Mouse (Mus musculus) kidney, adult 11 months (tissue): ENCODE measurements around the gene Sept11.

Experiments used
- DNase-seq: peaks from one replicate; pipeline ENCODE4 v3.0.0; 2022

Sept11 gene

DNA sequence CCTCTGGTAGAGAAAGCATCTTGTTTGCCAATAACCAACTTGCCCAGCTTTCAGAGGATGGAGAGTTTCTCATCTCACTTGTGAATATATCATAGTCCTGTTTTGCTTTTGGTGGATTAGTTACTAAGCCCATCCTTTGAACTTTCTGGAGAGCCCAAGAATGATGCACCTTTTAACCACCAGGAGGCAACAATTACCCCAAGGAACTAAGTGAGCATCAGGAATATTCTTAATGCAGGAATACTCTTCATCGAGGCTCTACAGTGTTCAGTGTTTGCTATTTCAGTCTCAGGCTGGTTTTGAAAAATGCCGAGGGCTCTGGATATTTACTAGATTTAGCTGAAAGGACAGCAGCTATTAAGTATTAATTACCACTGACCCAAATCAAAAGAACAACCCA is 87.0 kb downstream of the Sept11 start:
- no peak for DNase-seq

DNA sequence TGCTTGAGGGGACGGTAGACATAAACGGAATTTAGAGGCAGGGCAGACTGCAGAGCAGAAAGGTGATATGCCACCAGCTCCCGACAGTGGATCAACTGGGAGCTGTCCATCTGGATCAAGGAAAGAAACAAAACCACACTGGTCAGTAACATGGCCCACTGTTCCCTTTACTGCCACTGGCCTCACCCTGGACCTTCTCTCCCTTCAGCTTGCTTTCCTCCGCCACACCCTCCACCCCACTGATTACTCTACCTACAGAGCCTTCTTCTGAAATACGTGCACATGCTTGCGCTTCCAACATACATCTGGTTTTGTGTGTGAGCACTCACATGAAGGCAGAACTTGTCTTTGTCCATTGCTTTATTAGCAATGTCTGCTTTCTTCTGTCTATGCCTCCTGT is 90.1 kb downstream of the Sept11 start:
- no peak for DNase-seq

DNA sequence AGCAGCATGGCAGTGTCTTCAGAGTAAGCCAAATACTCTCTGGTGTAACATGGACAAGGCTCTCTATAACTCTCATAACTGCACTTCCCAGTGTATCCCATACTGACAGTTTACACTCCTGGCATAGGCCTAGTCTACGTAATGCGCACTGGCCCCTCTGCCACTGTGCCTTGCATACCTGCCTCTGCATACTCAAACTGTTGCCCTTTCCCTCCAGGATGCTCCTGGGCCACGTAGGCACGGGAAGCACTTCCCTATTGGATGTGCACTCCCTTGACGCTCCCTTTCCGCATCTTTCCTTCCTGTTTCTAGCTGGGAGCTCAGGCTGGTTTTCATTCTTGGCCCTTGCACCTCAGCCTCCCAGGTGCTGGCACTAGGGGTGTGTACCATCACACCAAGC is 91.3 kb downstream of the Sept11 start:
- DNase-seq, result no peak

DNA sequence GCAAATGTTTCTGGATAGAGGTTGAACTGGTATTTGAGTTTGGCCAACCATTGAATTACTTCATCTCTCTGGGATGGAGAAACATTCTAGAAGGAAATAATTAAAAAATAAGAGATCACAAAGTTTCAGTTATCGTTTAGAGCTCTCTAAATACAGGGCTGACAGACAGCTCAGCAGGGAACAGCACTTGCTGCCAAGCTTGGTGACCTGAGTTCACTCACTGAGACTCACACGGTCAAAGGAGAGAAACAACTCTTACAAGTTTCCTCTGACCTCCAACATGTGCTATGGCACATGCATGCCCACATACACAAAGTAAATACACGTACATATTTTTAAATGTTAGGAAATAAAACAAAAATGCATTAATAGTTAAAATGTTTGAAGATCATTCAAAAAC is 96.4 kb downstream of the Sept11 start:
- DNase-seq, result no peak

DNA sequence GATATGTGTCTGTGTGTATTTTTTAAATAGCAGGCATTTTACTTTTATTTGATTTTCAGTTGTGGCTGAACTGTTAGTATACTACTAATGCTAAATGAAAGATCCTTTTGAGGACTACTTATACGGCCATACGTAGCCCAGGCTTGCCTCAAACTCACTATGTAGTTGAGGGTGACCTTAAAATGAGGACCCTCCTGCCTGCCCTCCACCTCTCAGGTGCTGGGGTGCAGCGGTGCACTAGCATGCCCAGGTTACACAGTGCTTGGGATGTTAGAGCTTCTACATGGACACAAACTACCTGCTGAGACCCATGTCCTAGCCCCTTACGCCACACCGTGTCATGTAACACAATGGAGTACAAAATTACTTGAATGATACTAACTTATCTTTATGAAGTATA is 97.2 kb downstream of the Sept11 start:
- DNase-seq, result no peak

DNA sequence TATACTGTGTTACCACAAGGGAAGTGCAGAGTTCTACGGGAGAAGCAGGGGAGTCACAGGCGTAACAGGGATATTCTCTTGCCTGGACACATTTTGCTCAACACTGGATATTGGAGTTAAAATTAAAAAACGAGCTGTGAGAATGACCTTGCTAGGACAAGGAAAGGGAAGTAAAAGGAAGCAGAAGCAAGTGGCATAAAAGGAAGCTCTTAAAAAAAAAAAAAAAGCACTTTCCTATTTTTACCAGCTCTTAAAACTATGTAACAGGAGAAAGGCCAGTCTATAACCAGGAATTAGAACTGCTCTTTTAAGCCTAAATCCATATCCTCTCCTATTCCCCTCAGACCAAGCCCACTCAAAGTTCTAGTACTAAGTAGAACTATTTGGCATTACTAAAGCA is 105.0 kb downstream of the Sept11 start:
- DNase-seq, result no peak

- no peak for DNase-seq
Measured at GRCm38 (mm10) chr5:93201181-93201580, 107.9 kb downstream of the Sept11 start.

DNA sequence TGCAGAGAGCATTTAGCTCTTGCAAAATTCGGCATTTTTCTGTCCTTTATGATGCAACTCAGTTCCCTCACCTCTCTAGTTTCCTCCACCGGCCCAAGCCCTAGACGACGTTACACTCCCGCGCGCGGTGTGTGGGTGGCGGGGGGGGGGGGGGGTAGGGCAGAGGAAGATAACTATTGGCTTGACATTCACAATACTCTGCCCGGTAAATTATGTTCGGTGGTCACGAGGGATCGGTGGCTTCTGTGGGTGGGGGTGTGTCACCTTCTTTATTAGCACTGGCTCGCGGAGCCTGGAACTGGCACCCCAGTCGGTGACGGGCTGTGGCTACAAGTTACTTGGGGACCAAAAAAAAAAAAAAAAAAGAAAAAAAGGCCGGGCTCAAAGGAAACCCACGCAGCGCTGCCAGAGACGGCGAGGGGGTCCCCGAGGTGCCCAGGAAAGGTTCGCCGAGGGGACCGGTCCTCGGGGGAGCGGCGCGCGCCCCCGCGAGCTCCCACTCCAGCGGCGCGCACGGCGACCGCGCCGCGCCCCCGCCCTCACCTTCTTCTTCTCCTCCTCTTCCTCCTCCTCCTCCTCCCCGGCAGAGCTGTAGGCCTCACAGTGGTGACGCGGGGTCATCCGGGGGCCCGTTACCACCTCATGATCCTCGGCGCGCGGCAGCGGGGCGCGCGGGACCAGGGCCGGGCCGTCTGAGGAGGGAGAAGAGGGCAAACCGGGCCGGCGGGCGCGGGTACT is 112.3 kb downstream of the Sept11 start:
- peak; percentile 57 for DNase-seq

GRCm38 (mm10) chr5:93206109-93207005 is 113.1 kb downstream of the Sept11 start, which contains the start of the genes Ccni and 2010109A12Rik:
Gene Ccni (minus strand): TSS chr5:93206495.
Gene 2010109A12Rik (plus strand): TSS chr5:93206518.
- peak; percentile 94 for DNase-seq

DNA sequence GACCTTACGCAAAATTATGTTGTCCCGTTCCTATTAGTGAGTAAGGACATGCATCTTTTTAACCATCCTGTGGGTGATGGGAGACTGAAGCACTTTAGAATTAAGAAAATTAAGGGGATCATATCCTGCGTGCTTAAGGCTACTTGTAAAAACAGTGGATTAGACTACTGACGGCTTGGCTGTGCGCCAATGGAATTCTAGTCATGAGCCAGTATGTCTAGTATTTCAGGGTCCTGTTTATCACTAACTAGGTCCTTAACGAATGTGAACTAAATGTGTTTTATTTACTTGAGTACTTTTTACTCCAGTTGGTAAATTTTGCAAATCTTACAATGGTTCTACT is 113.7 kb downstream of the Sept11 start:
- peak; percentile 78 for DNase-seq

- no peak for DNase-seq
Measured at GRCm38 (mm10) chr5:93207555-93207954, 114.3 kb downstream of the Sept11 start.

GRCm38 (mm10) chr5:93218375-93218774 is 125.1 kb downstream of the Sept11 start:
- no peak for DNase-seq

GRCm38 (mm10) chr5:93221661-93222060 is 128.4 kb downstream of the Sept11 start:
- DNase-seq, result peak; percentile 52

GRCm38 (mm10) chr5:93224549-93224948 is 131.3 kb downstream of the Sept11 start:
- DNase-seq, result no peak
